Mouse (Mus musculus) hindbrain, postnatal 0 days (tissue): ENCODE results near the gene Sf3b1. TPM values are rescaled to one million over a fixed set of nuclear protein-coding genes. Genes with fewer than 3 reads are reported as not detected.

Source experiments
- ATAC-seq: fragments of 200-750 bp; cut with Nextera tagmentation; 2 replicates; pipeline ENCODE4 v1.8.0; 2017; ENCODE audit warnings: mild to moderate bottlenecking, moderate TSS enrichment, moderate library complexity
- DNase-seq: peaks from one replicate; pipeline ENCODE4 v3.0.0-alpha.2; 2015; ENCODE audit warnings: low spot score
- H3K27ac ChIP-seq: fragments of 300-500 bp; sonication (generic); 2 replicates; pipeline ENCODE4 v1.5.1; 2014; ENCODE audit warnings: mild to moderate bottlenecking
- H3K27me3 ChIP-seq: fragments of 300-500 bp; sonication (generic); 2 replicates; pipeline ENCODE4 v1.6.1; 2014; ENCODE audit warnings: low read length, mixed read lengths; ENCODE audit not compliant: insufficient read depth
- H3K36me3 ChIP-seq: fragments of 300-500 bp; sonication (generic); 2 replicates; pipeline ENCODE4 v1.6.1; 2014; ENCODE audit warnings: low read length, mixed read lengths; ENCODE audit not compliant: insufficient read depth
- H3K4me1 ChIP-seq: fragments of 300-500 bp; sonication (generic); 2 replicates; pipeline ENCODE4 v1.6.1; 2014; ENCODE audit warnings: antibody characterized with exemption, low read length, mixed read lengths; ENCODE audit not compliant: insufficient read depth
- H3K4me2 ChIP-seq: fragments of 300-500 bp; sonication (generic); 2 replicates; pipeline ENCODE4 v1.6.1; 2014; ENCODE audit warnings: low read depth, mild to moderate bottlenecking, low read length, moderate library complexity, mixed read lengths
- H3K4me3 ChIP-seq: fragments of 300-500 bp; sonication (generic); 2 replicates; pipeline ENCODE4 v1.5.1; 2014; ENCODE audit warnings: low read length
- H3K9ac ChIP-seq: fragments of 300-500 bp; sonication (generic); replicated peaks from 2 replicates; pipeline ENCODE4 v1.6.1; 2014; ENCODE audit warnings: mild to moderate bottlenecking, low read length, moderate library complexity, mixed read lengths
- H3K9me3 ChIP-seq: fragments of 300-500 bp; sonication (generic); 2 replicates; pipeline ENCODE4 v1.6.1; 2016; ENCODE audit warnings: low read length, mixed read lengths
- CTCF ChIP-seq: IDR thresholded peaks from 2 replicates; pipeline ENCODE4 v1.5.1; 2016; ENCODE audit warnings: antibody characterized with exemption, control low read depth, low read depth
- WGBS: fragments of 180-500 bp; shearing (Covaris S2); extraction: QIAGEN DNeasy Blood & Tissue Kit; methylation state at CpG from one replicate; pipeline ENCODE4 v1.1.7; 2014; 5-methylcytosine and 5-hydroxymethylcytosine counted together
- polyA plus RNA-seq: library from polyadenylated mRNA; unstranded; fragments of >200 nt; fragmentation: Nextera tagmentation; extraction: Ambion mirVana; gene quantifications from 2 replicates; pipeline ENCODE4 v1.2.1, GENCODE M21; 2015
- total RNA-seq: library from RNA; depleted of rRNA; stranded (reverse); fragments of >200 nt; gene quantifications from 2 replicates; pipeline ENCODE4 v1.2.3, GENCODE M21; 2014; rRNA removed

The Sf3b1 gene
- total and polyA plus RNA-seq, 2 experiments from 2014 or later: 141 to 261 TPM

DNA sequence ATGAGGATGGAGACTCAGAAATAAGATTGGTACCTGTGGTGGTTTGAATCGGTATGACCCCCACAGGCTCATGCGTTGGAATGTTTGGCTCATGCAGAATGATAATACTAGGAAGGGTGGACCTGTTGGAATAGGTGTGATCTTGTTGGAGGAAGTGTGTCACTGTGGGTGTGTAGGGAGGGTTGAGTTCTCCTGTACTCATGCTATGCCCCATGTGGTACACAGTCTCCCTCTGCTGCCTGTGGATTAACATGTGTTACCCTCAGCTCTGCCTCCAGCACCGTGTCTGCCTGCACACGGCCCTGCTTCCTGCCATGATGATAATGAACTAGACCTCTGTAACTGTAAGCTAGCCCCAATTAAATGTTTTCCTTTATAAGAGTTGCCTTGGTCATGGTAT is 72.4 kb downstream of the Sf3b1 start:
- no peaks in the 10 kb centered on the region for H3K27me3 ChIP-seq

DNA sequence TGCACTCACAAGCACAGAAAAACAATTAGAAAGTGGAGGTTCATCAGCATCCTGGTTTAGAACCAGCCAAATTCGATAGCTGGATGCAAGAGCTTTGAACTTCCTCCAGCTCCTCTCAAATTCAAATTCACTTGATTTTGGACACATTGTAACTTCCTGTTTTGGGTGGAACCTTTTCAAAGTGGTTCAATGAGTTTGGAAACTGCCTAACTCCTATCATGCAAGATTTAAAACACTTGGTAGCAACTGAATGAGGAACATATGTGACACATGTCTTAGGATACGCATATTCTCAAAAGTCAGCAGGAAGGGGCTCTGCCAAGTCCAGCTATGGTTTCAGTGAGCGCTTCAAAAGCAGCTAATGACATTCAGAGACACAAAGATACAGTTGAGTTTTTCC is 82.6 kb downstream of the Sf3b1 start:
- H3K4me2 ChIP-seq: no peak overlapping the region
- H3K36me3 ChIP-seq: no peaks in the 10 kb centered on the region
- no peaks in the 10 kb centered on the region for H3K4me1 ChIP-seq
- DNase-seq (no peak), ATAC-seq (no peak)
- 77% methylated on average over 3 of the region's 3 CpGs for WGBS
- H3K27ac ChIP-seq: no peak overlapping the region
- no peak for TF ChIP-seq CTCF
- H3K9me3 ChIP-seq: no peaks in the 10 kb centered on the region
- no peaks in the 10 kb centered on the region for H3K27me3 ChIP-seq
- no peak overlapping the region for H3K9ac ChIP-seq
- H3K4me3 ChIP-seq: no peak overlapping the region

More for the DNA sequence above, 72.4 kb downstream of the Sf3b1 start:
- 88% methylated on average over 4 of the region's 4 CpGs for WGBS
- H3K4me3 ChIP-seq: no peak overlapping the region
- H3K9me3 ChIP-seq: no peaks in the 10 kb centered on the region
- no peak for TF ChIP-seq CTCF
- no peak overlapping the region for H3K27ac ChIP-seq
- DNase-seq: no peak
- H3K36me3 ChIP-seq: no peaks in the 10 kb centered on the region
- H3K4me2 ChIP-seq: no peak overlapping the region
- ATAC-seq: no peak
- no peaks in the 10 kb centered on the region for H3K4me1 ChIP-seq
- no peak overlapping the region for H3K9ac ChIP-seq

DNA sequence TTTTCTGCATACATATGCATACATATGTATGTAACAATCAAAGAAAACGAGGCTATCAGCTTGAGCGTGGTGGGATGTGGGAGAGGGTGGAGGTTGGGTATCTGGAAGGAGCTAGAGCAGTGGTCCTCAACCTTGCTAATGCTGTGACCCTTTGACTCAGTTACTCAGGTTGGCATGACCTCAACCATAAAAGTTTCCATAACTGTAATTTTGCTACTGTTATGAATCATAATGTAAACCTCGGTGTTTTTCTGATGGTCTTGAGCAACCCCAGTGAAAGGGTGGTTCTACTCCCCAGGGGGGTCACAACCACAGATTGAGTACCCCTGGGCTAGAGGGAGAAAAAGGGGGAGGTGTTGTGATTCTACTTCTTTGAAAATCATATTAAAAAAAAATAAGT is 91.8 kb downstream of the Sf3b1 start:
- H3K27ac ChIP-seq: no peak overlapping the region
- H3K4me2 ChIP-seq: no peak overlapping the region
- no peak overlapping the region for H3K4me3 ChIP-seq
- ATAC-seq: no peak
- no peak for TF ChIP-seq CTCF
- no peak for DNase-seq
- no peak overlapping the region for H3K9ac ChIP-seq
- WGBS: 87% methylated on average over 3 of the region's 3 CpGs
- H3K9me3 ChIP-seq: no peaks in the 10 kb centered on the region
- no peaks in the 10 kb centered on the region for H3K27me3 ChIP-seq
- H3K4me1 ChIP-seq: no peaks in the 10 kb centered on the region
- H3K36me3 ChIP-seq: no peaks in the 10 kb centered on the region

Other genes starting within 250 kb of the Sf3b1 start
- gene Ankrd44, start 101.1 kb downstream of the Sf3b1 start, total RNA-seq: 41.9 and 82.9 TPM in 2 replicates
- 13.7 and 13.8 TPM in 2 replicates for gene Ankrd44, start 101.1 kb downstream of the Sf3b1 start, polyA plus RNA-seq
- gene Coq10b, start 25.3 kb upstream of the Sf3b1 start, total RNA-seq: 12.3 and 15.1 TPM in 2 replicates
- 23.3 and 23.7 TPM in 2 replicates for gene Coq10b, start 25.3 kb upstream of the Sf3b1 start, polyA plus RNA-seq
- 64.3 and 65.2 TPM in 2 replicates for gene Hspe1, start 60.7 kb upstream of the Sf3b1 start, total RNA-seq
- 284 and 309 TPM in 2 replicates for gene Hspe1, start 60.7 kb upstream of the Sf3b1 start, polyA plus RNA-seq
- 61.6 and 71.8 TPM in 2 replicates for gene Hspd1, start 60.8 kb upstream of the Sf3b1 start, total RNA-seq
- 248 and 253 TPM in 2 replicates for gene Hspd1, start 60.8 kb upstream of the Sf3b1 start, polyA plus RNA-seq
- 53.6 and 62.9 TPM in 2 replicates for gene Mob4, start 103.8 kb upstream of the Sf3b1 start, total RNA-seq
- 141 and 146 TPM in 2 replicates for gene Mob4, start 103.8 kb upstream of the Sf3b1 start, polyA plus RNA-seq
- 11.2 and 14.2 TPM in 2 replicates for gene Rftn2, start 199.3 kb upstream of the Sf3b1 start, total RNA-seq
- gene Rftn2, start 199.3 kb upstream of the Sf3b1 start, polyA plus RNA-seq: 14.9 and 19.9 TPM in 2 replicates
- 9.3 and 10.6 TPM in 2 replicates for gene Mars2, start 209.7 kb upstream of the Sf3b1 start, total RNA-seq
- gene Mars2, start 209.7 kb upstream of the Sf3b1 start, polyA plus RNA-seq: 2.4 and 2.6 TPM in 2 replicates